Mouse (Mus musculus) megakaryocyte progenitor cell, adult 5-6 weeks (primary cell): ENCODE results near the gene Tex13c3. TPM values are rescaled to one million over a fixed set of nuclear protein-coding genes. Genes with fewer than 3 reads are reported as not detected.
"Not testable (repeated sequence)": the region's sequence is repeated elsewhere in the genome, so short reads cannot be mapped to it uniquely, and the experiment has no call there.

Experiments
- ATAC-seq: replicated peaks from 2 replicates; pipeline ENCODE4 v1.8.0; 2016; ENCODE audit warnings: mild to moderate bottlenecking, moderate TSS enrichment, inconsistent platforms; ENCODE audit not compliant: poor library complexity
- total RNA-seq, 2 experiments: library from RNA; stranded (forward) in 1 of 2; stranded (reverse) in 1 of 2; fragments of 157-497, 149-512 nt in 1 of 2; fragments of 200-1000 nt in 1 of 2; gene quantifications; 2 replicates each; pipeline versions ENCODE4 v1.2.3 to v1.2.4; 2015 to 2017

Gene Tex13c3
- not detected in 2 replicates for total RNA-seq (2015)
- not detected in 2 replicates for total RNA-seq (2017)

DNA sequence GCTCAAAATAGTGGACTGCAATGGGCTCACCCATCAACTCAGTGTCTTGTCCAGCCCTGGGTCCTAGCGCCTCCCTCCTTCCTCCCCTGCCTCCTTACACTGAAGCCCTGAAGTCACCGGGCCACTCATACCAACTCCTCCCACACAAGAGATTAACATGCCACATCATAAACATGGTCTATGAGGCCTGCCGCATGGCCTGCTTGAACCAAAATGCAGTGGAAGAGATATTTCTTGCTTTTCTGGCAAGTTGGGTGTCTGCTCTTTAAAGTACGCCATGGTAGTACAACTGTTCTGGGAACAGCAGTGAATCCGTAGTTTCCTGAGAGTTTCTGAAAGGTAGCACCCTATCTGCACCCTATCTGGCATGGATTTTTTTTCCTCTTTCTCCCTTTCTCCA lies at the start of gene Tex13c3:
Gene Tex13c3 (minus strand): TSS at position 101 of the 400 bp plus-strand sequence.
- not testable (repeated sequence) for ATAC-seq

DNA sequence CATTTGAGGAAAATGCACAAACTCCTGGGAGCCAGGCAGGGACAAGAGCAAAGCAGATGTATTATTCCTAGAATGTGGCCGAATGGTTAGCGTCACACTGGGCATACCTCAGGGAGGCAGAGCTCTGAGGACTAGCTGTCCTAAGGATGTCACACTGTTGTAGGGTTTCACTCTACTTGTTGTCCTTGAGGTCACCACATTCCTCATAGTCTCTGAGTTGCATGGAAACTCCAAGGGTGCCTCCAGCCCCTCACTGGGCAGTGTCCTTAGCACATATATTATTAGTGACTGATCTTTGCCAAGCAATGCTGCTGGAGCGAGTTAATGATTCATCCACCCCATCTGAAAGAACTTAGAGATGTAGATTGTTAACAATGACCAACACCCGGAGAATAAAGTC lies 8.6 kb upstream of the Tex13c3 start:
- no peak for ATAC-seq
